Mouse (Mus musculus): ENCODE results near the gene Mbd5.
A peak's percentile ranks its signal among the peaks of the same experiment; 100 is the strongest.

The Mbd5 gene

DNA sequence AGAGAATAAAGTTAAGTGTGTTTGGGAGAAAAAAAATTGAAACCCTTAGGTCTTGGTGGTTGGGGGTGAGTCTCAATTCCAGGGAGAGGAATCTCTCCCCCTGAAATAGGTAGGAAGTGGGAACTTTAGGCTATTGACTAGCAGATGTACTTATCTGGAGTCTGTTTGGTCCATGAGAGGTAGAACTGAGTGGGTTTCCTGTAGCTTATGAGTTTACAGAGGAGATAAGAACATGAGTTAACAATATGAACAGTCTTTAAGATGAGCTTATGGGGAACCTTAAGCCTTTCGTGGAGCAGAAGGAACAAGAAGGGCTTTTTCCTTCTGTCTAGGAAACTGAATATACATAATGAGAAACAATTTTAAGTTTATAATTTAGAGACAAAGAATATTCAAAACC lies 404.8 kb downstream of the Mbd5 start:
- DNase-seq, result no peak

DNA sequence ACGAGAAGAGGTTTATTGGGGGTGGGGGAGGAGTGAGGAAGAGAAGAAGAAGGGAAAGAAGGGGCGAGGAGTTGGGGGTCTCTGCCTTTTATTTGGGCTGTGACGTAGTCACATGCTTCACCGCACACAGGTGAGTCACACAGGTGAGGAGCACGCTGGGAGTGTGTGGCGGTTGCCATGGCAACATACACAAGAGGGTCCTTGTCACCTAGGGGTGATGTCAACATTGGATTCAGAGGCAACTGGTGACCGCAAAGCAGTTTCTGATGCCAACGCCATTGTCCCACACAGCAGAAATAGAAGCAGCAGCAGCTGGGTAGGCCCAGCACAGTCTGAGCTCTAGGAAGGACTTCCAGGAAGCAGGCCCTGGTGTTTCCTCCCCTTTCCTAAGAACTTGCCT lies 406.6 kb downstream of the Mbd5 start:
- DNase-seq, result no peak

DNA sequence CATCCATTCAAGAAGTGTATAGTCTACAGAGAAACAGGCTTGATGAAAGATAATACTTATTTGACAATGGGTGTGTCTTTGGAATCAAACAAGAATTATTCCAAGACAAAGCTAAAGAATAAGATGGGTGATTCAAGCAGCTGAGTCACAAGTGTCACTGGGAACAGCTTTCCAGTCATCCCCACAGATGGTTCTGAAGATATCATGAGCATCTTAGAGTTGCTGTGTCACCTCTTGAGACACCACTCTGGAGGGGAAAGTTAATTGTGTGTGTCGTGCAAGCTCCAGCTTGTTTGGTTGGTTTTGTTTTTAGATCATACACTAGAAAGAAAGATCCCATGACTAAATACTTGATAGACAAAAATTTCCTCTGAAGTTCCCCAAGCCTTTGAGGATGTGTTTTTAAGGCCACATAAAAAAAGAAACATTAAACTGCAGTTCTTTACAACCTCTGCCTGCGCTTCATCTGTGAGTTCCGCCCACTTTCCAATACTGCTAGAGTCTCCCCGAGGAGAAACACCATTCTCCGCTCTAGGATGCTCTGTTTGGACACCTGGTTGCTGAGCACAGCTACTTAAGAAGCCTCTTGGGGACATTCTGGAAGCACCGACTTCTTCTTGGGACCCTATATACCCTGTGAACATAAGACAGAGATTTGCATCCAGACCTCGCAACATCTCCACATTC lies 409.0 kb downstream of the Mbd5 start:
- no peak for DNase-seq

DNA sequence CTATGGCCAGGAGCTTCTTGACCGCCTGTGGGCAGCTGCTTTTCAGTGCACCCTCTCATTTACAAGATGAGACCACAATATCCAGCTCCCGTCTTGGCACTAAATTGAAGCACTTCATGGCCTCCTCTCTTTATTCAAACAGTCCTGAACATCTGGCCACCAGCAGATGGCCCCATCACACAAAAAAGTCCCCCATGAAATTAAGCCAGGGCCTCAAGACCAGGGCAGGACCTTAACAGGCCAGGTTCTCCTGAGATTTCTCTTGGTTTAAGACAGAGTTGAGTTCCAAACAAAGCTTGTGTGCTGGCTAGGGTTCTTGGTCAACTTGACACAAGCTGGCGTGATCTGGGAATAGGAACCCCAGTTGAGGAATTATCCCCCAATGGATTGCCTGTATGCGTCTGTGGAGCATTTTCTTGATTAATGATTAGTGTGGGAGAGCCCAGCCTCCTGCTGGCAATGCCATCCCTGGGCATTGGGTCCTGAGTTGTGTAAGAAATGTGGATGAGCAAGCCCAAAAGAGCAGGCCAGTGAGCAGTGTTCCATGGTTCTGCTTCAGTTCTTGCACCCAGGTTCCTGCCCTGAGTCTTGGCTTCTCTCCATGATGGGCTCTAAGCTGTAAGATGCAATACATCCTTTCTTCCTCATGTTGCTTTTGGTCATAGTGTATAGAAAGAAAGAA lies 409.7 kb downstream of the Mbd5 start:
- DNase-seq, result peak; percentile 12

DNA sequence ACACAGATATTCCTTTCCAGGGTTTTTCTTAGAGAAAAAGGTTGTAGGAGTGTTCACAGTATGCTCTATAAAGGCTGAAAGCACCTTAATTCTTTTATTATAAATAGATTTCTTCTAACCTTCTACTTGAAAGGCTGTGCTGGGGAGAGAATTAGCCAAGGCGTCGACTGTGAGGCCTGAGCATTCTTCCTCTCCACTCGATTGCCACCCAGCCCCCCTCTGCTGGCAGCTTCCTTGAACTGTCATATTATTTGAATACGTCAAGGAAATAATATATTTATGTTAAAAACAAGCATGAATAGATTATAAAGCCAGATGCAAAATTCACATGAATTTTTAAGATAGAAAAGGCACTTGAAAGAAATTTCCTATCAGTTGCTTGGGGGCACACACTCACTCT lies 410.4 kb downstream of the Mbd5 start:
- DNase-seq, result no peak

DNA sequence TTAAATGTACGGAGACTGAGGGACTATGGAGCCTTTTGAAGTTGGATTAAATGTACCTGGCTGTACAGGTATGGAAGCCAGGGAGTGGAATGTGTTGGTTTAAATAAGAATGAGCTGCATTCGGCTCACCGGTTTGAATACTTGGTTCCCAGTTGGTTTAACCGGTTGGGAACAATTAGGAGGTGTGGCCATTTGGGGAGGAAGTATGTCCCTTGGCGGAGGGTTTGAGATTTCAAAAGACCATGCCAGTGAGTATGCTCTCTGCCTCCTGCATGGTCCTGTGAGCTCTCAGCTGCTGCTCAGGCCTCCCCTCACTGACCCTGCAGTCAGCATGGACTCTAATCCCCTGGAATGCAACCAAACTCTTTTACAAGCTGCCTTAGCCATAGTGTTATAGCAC lies 415.2 kb downstream of the Mbd5 start:
- no peak for DNase-seq

DNA sequence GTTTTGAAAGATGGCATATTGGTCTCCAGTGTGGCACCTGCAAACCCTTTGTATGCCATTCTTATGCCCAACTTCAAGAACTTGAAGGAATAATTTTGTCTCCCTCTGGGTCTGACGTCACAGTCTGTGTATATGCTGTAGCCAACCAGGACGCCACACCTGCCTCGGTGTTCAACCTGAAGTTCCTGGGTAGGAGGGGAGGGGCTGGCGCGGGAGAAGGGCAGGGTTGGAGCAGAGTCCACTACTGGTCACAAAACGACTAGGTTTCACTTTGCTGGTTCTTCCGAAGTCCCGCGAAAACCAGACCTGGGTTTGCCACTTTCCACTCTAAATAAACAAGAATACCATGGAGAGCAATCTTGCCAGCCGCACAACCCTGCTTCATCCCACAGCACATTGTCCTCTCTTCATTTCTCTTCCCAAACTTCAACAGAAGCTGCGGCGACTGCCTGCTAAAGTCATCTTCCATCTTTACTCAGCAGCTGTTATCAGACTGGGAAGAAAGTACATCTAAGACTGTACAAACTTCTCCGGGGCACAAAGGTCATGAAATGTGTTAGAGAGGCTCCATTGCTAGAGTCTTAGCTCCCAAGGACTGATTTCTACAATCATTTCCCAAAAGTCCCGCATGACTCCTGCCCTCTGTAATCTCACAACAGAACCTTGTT lies 417.7 kb downstream of the Mbd5 start:
- no peak for DNase-seq

DNA sequence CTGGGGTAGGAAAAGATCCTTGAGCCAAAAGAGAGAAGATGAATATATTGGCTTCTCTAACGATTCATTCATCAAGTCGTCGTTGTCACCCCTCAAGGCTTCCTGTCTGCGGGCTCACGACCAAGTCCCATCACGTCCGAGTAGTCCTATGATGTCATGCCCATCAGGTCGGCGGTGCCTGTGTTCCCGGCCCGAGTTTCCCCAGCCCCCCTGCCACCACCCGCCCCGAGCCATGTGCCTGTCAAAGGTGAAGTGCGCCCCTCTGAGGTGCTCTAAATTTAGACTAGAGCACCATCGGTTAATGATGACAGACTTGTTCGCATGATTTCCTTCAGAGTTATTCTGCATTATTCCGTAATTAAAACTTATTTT lies 418.2 kb downstream of the Mbd5 start:
- DNase-seq, result no peak

DNA sequence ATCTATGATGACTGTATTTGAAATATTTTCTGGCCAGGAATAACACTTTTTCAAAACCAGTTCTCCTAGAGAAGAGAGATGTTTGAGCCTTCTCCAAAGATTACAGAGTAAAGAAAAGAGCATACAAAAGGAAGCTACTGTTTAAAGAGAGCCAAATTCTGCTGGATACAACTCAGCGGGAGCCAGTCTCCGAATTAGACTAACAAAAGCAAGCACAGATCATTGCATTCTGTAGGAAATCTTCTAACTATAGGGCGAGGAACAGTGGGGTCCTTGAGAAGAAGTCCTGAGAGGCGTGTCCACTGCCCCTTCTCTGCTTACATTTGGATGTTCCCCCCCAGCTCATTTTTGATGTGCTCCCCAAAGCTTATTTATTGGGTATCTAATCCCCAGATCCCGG lies 422.3 kb downstream of the Mbd5 start:
- no peak for DNase-seq

DNA sequence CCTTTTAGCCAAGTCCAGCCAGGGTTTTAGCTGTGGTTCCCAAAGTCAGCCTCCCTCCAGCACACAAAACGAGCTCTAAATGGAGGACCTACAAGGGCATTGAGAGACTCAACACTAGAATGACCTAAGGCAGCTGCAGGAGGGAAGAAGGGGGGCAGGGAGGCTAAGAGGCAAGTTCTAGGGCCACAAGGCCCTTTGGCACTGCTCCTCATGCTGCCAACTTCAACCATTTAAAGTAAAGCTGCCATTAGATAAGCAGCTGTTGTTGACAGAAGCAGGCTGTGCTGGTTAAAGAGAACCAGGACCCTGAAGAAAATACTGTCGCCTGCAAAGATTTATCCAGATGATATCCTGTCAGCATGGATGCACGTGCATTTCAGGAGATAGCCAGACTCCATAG lies 423.3 kb downstream of the Mbd5 start:
- DNase-seq, result no peak
